Mouse (Mus musculus): ENCODE measurements around the gene Card11.

The Card11 gene

DNA sequence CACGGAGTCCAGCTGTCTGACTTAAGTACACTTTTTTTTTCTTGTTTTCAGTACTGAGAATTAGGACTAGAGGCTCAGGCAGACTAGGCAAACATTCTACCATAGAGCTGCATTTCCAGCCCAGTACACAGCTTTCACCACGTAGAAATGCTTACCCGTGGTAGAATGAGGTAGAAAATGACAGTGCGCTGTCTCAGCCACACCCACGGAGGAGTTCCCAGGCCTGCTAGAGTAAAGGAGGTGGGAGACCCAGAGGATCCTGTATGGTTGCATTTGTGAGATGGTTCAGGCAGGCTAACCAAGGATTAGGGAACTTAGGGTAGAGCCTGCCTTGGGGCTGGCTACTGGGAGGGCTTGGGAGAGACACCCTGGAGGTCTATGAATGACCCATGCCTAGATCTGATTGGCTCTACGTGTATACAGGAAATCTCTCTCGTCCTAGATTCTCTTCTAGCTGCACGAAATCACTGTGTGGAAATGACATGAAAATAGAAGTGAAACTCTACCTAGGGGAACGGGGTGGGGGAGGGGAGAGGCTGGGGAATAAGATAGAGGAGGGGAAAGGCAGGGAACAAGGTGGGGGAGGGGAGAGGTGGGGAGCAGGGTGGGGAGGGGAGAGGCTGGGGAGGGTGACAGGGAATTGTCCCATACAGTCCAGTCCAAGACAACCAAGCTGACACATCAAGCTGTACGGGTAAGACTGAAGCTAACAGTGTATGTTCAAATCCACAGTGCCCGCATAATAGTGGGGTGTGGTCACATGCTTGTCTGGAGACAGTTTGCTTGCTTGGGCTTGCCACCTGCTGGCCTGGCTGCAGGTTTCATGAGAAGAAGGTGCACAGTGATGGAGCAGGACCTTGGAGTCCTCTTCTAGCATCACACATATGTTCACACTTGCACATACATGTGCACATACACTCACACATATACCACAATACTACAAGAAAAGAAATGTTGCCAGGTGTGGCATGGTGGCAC, 8.0 kb downstream of the Card11 start:
- in situ Hi-C loops (cut with MboI, MseI) = loop anchor here (5.0 kb wide), 1 partner anchor 40 kb away; no protein-coding TSS in a partner anchor

DNA sequence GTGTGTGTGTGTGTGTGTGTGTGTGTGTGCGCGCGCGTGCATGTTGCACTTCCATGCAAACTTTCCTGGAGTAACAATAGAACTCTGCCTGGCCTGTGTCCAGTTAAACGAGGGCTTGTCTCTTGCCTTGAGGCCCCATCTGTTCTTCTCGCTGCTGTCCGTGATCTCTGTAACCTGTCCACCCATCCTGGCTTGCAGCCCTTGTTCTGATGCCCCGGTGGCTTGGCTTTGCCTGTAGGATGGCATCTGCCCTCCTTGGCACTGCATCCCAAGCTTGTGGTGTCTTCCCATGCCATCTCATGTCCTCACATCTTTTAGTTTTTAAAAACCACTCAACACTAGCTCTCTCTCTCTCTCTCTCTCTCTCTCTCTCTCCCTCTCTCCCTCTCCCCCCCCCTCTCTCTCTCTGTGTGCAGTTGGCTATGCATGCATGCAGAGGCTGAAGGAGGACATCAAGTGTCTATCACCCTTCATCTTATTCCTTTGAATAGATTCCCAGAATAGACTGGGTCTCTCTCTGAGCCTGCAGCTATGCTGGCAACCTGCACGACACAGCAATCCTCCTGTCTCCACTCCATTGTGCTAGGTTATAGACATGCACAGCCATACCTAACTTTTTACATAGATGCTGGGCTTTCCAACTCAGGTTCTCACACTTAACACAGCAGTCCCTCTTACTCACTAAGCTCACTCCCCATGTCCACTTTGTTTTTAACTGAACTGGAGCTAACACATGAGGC, 14.9 kb downstream of the Card11 start:
- in situ Hi-C loops (cut with MboI, MseI) = no loop called here

DNA sequence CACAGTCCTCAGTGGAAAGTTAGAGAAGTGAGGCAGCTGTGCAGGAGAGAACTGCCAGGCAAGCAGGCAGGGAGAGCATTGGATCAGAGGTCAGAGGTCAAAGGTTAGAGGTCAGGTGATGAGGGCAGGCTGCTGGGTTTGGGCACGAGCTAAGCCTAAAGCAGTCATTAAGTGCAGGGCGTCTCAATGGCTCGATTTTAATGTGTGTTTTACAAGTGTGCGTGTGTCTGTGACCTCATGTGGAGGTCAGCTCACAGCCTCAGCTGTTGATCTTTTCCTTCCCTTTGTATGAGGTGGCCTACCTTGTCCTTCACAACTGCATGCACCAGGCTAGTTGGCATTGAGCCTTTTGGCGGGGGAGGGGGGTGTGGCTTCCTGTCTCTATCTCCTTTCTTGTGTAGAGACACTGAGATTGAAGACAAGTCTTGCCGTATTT, 19.0 kb downstream of the Card11 start:
- in situ Hi-C loops (cut with MboI, MseI) = no loop called here

DNA sequence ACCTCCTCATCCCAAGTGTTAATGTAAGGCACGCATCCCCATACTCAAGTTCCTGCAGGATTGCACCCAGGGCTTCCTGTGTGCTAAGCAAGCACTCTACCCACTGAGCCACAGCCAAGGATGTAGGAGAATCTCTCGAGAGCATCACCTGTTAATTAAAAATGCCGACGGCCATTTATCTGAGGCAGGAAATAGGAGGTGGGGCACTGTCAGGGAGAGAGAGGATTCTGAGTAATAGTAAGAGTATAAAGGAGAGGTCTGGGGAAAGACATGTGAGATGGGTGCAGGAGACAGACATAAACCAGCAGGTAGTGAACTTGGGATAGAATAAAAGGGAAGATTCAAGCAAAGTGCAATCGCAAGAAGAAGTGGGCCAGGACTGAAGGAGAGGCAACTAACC, 19.6 kb downstream of the Card11 start:
- in situ Hi-C loops (cut with MboI, MseI) = no loop called here

DNA sequence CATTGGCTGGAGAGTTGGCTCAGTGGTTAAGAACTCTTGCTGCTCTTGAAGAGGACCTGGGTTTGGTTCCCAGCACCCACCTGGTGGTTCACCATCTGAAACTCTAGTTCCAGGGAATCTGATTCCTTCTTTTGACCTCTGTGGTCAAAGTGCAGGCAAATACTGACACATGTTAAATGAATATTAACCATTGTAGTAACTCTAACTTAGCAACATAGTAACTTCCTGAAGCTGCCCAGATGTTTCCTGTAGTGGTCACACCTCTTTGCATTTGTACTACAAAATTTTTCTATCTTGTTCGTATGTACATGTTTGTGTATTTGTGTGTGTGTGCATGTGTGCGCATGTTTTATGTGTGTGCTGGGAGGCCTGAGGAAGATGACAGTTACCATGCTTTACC, 20.3 kb downstream of the Card11 start:
- in situ Hi-C loops (cut with MboI, MseI) = no loop called here

DNA sequence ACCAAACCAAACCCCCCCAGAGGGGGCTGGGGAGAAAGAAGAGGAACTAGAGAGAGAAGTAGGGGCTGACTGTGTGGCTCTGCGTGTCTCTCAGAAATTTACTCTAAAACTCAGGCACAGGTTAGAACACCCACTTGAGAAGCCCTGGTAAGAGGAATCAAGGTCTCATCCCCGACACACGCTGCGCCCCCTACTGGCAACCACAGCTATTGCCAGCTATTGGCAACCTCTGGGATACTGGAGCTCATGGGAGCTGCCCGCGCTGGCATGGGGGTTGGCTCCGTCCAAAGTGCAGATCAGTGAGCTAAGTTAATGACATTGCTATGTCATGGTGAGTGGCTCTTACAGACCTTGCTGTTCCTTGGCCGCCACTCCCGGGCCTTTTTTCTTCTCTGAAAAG, 37.4 kb downstream of the Card11 start:
- in situ Hi-C loops (cut with MboI, MseI) = no loop called here

DNA sequence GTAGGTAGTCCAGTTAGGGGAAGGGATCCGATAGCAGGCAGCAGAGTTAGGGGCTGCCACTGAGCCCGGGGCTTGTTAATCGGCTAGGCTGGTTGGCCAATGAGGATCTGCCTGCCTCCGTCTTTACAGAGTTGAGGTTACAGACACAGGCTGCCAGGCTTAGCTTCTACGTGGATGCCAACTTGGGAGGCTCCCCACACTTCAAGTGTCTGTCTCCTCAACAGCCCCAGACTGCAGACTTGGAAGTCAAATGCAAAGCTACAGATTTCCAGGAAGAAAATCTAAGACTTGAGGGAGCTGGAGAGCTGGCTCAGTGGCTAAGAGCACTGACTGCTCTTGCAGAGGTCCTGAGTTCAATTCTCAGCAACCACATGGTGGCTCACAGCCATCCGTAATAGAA, 39.6 kb downstream of the Card11 start:
- in situ Hi-C loops (cut with MboI, MseI) = no loop called here

DNA sequence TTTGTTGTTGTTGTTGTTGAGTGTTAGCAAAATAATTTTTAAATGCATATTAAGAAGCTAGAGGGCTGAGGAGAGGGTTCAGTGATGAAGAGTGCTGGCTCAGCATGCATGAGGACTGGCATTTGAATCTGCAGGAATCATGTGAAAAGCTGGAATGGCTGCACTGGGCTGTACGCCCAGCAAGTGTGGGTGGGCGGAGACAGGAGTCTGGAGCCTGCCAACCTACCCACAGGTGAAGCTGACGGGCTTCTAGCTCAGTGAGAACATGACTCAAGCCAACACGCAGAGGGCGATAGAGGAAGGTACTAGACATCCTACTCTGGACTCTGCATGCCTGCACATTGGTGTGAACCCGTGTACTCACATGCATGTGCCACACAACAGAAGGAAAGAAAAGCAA, 41.2 kb downstream of the Card11 start:
- in situ Hi-C loops (cut with MboI, MseI) = no loop called here

DNA sequence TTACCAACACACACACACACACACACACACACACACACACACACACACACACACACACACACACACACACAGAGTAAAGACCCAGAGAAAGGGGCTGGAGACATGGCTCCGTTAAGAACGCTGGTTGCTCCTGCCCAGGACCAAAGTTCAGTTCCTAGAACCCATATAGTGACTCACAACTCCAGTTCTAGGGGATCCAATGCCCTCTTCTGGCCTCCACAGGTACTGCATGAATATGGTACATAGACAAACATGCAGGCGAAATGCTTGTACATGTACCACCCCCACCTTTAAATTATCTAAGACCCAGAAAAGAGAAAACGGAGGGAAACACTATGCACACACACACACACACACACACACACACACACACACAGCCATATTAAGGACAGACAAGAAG, 43.3 kb downstream of the Card11 start:
- in situ Hi-C loops (cut with MboI, MseI) = no loop called here

DNA sequence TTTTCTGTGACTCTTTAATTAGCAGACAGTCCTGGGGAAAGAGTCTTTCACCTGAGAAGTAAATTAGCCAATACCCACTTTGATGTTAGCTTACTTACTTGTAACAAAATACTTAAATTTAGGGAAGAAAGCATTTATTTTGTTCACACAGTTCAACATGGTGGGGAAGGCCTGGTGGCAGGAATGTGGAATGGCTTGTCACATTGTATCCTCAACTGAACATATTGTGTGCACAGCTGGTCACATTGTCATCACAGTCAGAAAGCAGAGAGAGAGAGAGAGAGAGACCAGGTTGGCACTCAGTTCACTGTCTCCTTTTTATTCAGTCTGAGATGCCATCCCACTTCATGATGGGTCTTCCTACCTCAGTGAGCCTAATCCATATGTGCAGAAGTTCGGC, 44.7 kb downstream of the Card11 start:
- in situ Hi-C loops (cut with MboI, MseI) = no loop called here

DNA sequence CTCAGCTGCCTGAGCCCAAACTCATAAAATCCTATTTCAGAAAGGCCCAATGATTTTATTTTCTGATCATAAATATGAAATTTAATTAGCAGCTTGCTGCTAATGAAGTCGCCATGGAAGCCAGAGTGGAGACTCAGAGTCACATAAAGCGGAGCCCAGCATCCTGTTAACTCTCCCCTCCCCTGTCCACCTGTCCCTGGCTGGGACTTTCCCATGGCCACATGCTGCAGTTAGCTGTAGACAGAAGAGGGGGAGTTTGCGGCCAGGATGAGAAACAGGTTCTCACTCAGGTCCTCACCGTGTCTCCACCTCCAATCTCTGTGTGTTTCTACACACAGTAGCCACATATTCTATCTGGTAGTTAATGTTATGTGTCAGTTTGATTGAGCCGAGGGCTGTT, 48.6 kb downstream of the Card11 start:
- in situ Hi-C loops (cut with MboI, MseI) = loop anchor here (5.0 kb wide), 1 partner anchor 40 kb away; no protein-coding TSS in a partner anchor

DNA sequence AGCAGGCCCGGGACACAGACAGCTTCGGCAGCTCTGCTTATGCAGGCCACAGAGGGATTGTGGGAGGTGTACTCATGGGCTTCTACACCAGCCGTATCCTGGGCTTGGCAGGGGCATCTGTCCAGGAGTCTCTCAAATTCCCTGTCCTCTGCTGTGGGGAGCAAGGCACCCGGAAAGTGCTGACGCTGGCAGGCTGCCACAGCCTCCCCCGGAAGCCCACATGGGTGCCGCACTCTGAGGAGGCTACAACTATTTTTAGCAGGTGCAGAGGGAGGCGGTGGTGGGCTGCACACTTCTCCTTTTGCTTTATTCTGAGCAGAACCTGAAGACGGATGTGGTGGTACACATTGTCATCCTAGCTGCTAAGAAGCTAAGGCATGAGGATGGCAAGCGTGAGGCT, 52.4 kb downstream of the Card11 start:
- in situ Hi-C loops (cut with MboI, MseI) = no loop called here

DNA sequence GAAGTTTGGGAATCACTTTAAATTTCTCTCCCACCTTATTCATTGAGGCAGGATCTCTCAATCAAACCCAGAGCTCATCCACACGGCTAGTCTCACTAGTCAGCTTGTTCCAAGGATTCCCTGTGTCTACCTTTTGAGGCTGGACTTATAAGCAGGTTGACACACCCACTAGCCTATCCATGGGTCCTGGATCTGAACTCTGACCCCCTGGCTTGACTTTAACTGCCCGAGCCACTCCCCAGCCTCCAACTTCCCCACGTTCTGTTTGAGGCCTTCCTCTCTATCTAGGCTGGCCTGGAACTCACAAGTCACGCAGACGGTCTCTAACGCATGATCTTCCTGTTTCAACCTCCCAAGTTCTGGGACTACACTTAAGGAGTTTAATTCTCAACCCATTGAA, 54.3 kb downstream of the Card11 start:
- in situ Hi-C loops (cut with MboI, MseI) = no loop called here

DNA sequence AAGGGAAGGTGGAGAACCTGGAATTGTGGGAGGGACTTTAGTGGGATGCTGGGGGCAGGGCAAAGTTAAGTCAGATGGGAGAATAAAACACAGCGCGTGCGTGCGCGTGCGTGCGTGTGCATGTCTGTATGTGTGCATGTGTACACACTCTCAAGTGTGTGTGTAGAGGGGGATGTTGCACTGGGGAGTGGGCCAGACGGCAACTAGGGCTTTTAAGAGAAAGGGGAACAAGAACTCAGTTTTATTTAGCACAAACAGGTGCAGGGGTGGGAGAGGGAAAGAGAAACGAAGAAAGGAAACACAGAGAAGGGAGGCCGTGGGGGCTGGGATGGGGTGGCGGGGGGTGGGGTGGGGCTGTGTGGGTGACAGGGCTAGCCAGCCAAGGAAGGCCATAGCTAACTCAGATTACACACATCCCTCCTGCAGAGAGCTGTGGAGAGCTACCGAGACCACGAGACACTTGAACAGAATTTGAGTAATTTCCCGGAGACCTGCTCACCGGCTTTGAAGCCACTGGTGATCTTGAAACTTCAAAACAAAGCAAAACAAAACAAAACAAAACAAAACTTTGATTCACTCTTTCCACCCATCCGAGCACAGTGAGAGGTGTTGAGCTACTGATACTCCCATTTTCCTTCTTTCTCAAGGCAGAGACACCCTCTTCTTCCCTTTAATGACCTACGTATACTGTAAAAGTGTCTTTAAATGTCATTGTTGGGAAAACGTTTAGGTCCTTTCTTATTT, 55.8 kb downstream of the Card11 start:
- in situ Hi-C loops (cut with MboI, MseI) = no loop called here

DNA sequence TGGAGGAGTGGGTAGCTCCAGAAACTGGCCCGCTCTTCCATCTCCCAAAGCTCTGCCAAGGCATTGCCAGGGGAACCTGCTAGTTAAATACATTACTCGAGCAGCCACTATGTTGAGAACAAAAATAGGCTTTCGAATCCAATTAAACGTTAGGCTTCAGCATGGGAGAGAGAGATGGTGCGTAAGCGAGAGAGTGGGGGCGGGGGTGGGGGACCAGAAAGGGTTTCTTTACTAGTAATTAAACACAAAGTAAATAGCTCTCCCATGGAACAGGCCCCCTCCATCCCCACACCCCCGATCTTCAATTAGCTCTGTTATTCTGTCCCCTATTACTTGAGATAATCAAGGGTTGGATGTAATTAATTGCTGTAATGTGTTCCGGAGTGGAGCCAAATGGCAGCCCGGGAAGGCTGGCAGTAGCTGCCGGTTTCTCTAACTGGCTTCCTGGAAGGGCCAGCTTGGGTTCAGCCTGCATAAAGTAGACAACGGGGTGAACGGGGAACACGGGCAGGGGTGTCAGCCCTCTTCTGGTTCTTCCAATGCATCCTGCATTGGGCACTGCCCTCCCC, 59.4 kb downstream of the Card11 start:
- in situ Hi-C loops (cut with MboI, MseI) = no loop called here

DNA sequence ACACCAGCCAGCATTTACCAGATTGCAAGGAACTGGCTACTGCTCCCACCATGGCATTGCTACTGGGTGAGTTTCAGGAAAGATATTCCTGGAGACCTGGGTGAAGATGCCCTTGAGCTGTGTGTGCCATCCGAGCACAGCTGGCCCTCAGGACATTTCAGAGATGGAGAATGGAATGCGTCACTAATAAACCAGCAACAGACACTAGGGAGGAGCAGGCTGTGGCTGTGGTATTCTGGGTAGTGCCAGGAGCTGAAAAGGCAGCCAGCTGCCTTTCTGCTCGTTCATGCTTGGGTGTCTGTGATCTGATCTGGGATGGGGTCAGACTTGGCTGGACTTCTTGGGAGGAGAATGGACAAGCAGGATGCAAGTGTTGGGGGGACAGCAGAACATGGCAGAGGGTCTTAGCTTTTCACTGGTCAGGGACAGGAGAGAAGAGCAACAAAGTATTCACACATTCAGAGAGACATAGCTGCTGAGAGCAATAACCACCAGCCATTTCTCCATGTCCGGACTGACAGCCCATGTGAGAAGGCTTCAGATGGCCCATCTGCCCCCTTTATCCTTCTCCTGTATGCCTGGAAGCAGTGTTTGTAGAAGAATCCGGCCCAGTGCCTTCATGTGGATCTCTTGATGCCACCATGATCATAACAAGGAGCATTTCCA, 60.0 kb downstream of the Card11 start:
- in situ Hi-C loops (cut with MboI, MseI) = no loop called here

DNA sequence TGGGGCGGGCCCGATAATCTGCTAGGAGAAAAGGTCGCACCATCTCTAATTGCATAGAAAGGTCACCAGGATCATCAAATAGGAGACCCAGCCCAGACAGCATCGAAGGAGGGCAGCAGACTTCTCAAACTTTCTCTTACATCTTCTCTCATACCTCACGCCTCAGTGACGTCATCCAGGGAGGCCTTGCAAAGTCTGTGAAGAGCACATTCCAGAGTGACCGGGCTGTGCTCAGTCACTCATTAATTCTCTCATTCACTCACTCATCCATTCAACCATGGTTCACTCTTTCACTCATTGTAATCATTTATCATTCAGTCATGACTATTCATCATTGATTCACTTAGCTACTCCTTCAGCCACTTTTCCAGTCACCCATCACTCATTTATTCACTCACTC, 63.6 kb downstream of the Card11 start:
- in situ Hi-C loops (cut with MboI, MseI) = no loop called here

DNA sequence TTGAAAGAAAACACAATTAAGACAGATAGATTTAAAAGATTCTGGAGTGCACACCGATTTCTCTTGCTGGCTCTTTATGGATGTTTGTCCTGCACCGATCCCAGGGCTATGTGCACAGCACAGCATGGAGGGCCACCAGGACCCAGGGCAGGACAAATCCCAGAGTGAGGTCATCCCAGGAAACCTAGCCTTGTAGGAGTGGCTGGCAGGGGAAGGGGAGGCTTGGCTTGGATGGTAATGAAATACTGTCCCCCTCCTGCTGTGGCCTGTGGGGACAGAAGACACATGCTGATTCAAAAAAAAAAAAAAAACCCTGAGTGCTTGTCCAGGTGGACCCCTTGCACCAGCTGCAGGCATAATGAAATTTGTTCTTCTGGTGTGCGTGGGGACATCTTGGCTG, 64.5 kb downstream of the Card11 start:
- in situ Hi-C loops (cut with MboI, MseI) = no loop called here

DNA sequence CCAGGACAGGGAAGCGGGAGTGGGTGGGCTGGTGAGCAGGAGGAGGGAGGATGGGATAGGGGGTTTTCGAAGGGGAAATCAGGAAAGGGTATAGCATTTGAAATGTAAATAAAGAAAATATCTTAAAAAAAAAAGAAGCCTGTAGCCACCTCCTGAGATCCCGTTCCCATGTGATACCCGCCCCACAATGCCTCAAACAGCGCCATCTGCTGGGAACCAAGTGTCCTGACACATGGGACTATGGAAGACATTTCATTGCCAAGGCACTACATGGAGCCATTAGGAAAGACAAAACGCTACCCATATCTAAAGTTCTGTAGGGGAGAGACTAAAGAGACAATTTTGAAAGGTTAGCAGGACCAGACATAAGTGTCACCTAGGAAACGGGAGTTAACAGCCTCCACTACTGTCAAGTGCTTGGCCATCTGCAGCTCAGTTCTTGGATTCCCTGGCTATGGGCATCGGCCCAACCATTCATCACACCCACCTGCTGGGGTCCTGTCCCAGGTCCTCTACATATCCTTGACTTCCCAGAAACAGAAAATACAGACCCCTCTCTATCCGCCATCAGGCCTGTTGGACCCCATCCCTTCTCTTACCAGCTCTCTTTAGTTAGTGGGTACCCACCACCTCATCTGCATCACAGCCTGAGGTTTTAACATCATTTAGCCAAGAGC, 65.6 kb downstream of the Card11 start:
- in situ Hi-C loops (cut with MboI, MseI) = no loop called here

DNA sequence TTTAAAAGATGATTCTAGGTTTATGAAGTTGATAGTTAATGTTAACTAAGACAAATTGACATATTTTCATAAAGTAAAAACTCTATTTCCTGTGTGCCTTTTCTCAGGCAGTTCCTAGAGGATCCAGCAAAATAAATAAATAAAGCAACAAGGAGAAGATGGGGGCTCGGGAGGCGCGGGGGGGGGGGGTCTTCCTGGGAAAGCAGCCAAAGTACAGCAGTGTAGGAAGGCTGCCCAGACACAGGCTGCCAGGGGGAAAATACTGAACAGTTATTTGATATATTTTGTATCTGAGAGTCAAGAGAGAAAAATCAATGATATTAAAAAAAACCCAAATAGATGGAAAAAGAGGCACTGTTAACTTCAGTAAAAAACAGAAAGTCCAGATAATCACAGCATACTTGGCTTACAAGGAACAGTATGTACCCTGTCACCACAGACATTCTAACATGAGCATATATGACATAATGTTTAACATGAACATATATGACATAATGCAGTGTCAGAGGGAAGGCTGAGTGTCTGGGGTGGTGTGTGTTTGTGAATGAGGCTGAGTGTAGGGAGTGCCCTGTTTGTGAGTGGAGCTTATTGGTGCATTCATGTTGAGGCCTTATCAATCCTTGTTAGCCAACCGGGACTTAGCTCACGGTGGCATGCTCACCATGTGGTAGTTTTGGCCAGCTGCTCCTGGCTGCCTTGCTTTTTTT, 68.7 kb downstream of the Card11 start:
- in situ Hi-C loops (cut with MboI, MseI) = no loop called here

Measured in T-helper 1 cell (primary cell).